ENCODE assay signal across 8 mouse cellular contexts in genomic region chr9:122199253-122199652, GRCm38 (mm10).
DNase-seq lines count a peak whose midpoint lies in the region; ATAC-seq and TF ChIP-seq lines count a peak whose summit lies in the region.

No protein-coding gene starts in this region.

- H3K36me3 ChIP-seq in intestine, postnatal 0 days (ENCODE audit: control insufficient read depth, insufficient read depth) = peaks cover 3% of the 10 kb centered on the region; the same call in 1 of the 2 replicates
- no peaks in the 10 kb centered on the region for H3K36me3 ChIP-seq in liver, embryonic 14.5 days (replicated peaks; ENCODE audit: control insufficient read depth, insufficient read depth, low read depth)
- no peaks in the 10 kb centered on the region for H3K36me3 ChIP-seq in testis, adult 2 months (ENCODE audit: control insufficient read depth, insufficient read depth, low read length)
- no peaks in the 10 kb centered on the region for H3K36me3 ChIP-seq in midbrain, embryonic 15.5 days (replicated peaks)

- 0 out of 2 replicates have a peak, but pooled peaks have one; percentile 18 for ATAC-seq in intestine, postnatal 0 days
- ATAC-seq in liver, embryonic 14.5 days (ENCODE audit: insufficient read depth) = no peak
- no peak for ATAC-seq in midbrain, embryonic 15.5 days (replicated peaks)

- H3K27ac ChIP-seq in bone marrow, adult 2 months (ENCODE audit: control insufficient read depth, insufficient read depth, low read depth, low read length, poor library complexity) = no peak overlapping the region
- peak overlapping the region; percentile 84 for H3K27ac ChIP-seq in gastrocnemius, adult 2 months
- H3K27ac ChIP-seq in intestine, postnatal 0 days (ENCODE audit: low read depth, low read length) = no peak overlapping the region
- H3K27ac ChIP-seq in liver, embryonic 14.5 days = no peak overlapping the region
- no peak overlapping the region for H3K27ac ChIP-seq in testis, adult 2 months (ENCODE audit: control insufficient read depth, insufficient read depth, low read depth, low read length)
- no peak overlapping the region for H3K27ac ChIP-seq in midbrain, embryonic 15.5 days

- TF ChIP-seq POLR2A in bone marrow, adult 2 months (IDR thresholded peaks at IDR 0.05; ENCODE audit: borderline replicate concordance, control insufficient read depth, low read depth, low read length) = no peak
- no peak for TF ChIP-seq POLR2A in testis, adult 2 months (IDR thresholded peaks at IDR 0.05; ENCODE audit: control insufficient read depth, low read depth, low read length)

- TF ChIP-seq CTCF in bone marrow, adult 2 months (IDR thresholded peaks at IDR 0.05; ENCODE audit: control insufficient read depth, insufficient read depth, low read length) = peak; percentile 38; the same call in 1 of the 2 replicates
- peak; percentile 76 for TF ChIP-seq CTCF in gastrocnemius, adult 2 months (IDR thresholded peaks at IDR 0.05)
- TF ChIP-seq CTCF in intestine, postnatal 0 days (IDR thresholded peaks at IDR 0.05; ENCODE audit: low read depth) = peak; percentile 82
- TF ChIP-seq CTCF in liver, embryonic 14.5 days (IDR thresholded peaks at IDR 0.05; ENCODE audit: low read depth) = peak; percentile 62
- TF ChIP-seq CTCF in testis, adult 2 months (IDR thresholded peaks at IDR 0.05; ENCODE audit: control insufficient read depth, insufficient read depth, insufficient replicate concordance, low read depth, low read length) = peak; percentile 40; the same call in 1 of the 2 replicates

- H3K9me3 ChIP-seq in intestine, postnatal 0 days (ENCODE audit: control insufficient read depth) = no peaks in the 10 kb centered on the region
- H3K9me3 ChIP-seq in liver, embryonic 14.5 days (ENCODE audit: control insufficient read depth, low read length) = no peaks in the 10 kb centered on the region
- H3K9me3 ChIP-seq in midbrain, embryonic 15.5 days = no peaks in the 10 kb centered on the region

- 82% methylated on average over 6 of the region's 6 CpGs for WGBS in bone marrow, adult 2 months
- WGBS in intestine, postnatal 0 days = 35% methylated on average over 6 of the region's 6 CpGs
- WGBS in liver, embryonic 14.5 days (ENCODE audit: insufficient replicate concordance) = 26% methylated on average over 6 of the region's 6 CpGs
- WGBS in midbrain, embryonic 15.5 days = 39% methylated on average over 6 of the region's 6 CpGs

- no peak overlapping the region for H3K9ac ChIP-seq in intestine, postnatal 0 days (ENCODE audit: low read depth, low read length)
- no peak overlapping the region for H3K9ac ChIP-seq in liver, embryonic 14.5 days (replicated peaks)
- no peak overlapping the region for H3K9ac ChIP-seq in midbrain, embryonic 15.5 days

- no peak overlapping the region for H3K4me2 ChIP-seq in intestine, postnatal 0 days (replicated peaks; ENCODE audit: low read depth)
- no peak overlapping the region for H3K4me2 ChIP-seq in liver, embryonic 14.5 days (ENCODE audit: low read depth)
- no peak overlapping the region for H3K4me2 ChIP-seq in midbrain, embryonic 15.5 days

- no peak overlapping the region for H3K4me3 ChIP-seq in bone marrow, adult 2 months (replicated peaks; ENCODE audit: control insufficient read depth, low read depth, low read length)
- peak overlapping the region; percentile 37 for H3K4me3 ChIP-seq in gastrocnemius, adult 2 months
- H3K4me3 ChIP-seq in intestine, postnatal 0 days (ENCODE audit: low read depth, low read length) = no peak overlapping the region
- H3K4me3 ChIP-seq in liver, embryonic 14.5 days (ENCODE audit: insufficient read depth in 1 of 2, low read depth in 2 of 2, low read length in 2 of 2) = no peak overlapping the region
- H3K4me3 ChIP-seq in testis, adult 2 months (ENCODE audit: control insufficient read depth, low read depth, low read length) = no peak overlapping the region
- no peak overlapping the region for H3K4me3 ChIP-seq in midbrain, embryonic 15.5 days

- DNase-seq in urinary bladder, adult 18-20 months (ENCODE audit: low spot score in 2 of 2) = peak; percentile 45 to 57
- no peak for DNase-seq in urinary bladder, postnatal 10 days (ENCODE audit: low spot score)
- DNase-seq in gastrocnemius, adult 2 months = peak; percentile 88
- no peak for DNase-seq in liver, embryonic 14.5 days (ENCODE audit: low read depth in 3 of 3, low spot score in 3 of 3)

- TF ChIP-seq EP300 in liver, embryonic 14.5 days (IDR thresholded peaks at IDR 0.05; ENCODE audit: low read depth) = no peak

- no peaks in the 10 kb centered on the region for H3K4me1 ChIP-seq in bone marrow, adult 2 months (ENCODE audit: control insufficient read depth, insufficient read depth, low read length)
- H3K4me1 ChIP-seq in intestine, postnatal 0 days (replicated peaks; ENCODE audit: control insufficient read depth, insufficient read depth, low read length) = 0 out of 2 replicates have a peak, but pooled peaks cover 4% of the 10 kb centered on the region
- no peaks in the 10 kb centered on the region for H3K4me1 ChIP-seq in liver, embryonic 14.5 days (replicated peaks; ENCODE audit: control insufficient read depth in 2 of 2, insufficient read depth in 2 of 2, low read length in 1 of 2)
- no peaks in the 10 kb centered on the region for H3K4me1 ChIP-seq in testis, adult 2 months (ENCODE audit: control insufficient read depth, insufficient read depth, low read length)
- no peaks in the 10 kb centered on the region for H3K4me1 ChIP-seq in midbrain, embryonic 15.5 days

- intact Hi-C loops in gastrocnemius, adult 2 months (cut with DNase I) = loop anchor here (1.0 kb wide), 1 partner anchor 181 kb away; no protein-coding TSS in a partner anchor

- H3K27me3 ChIP-seq in intestine, postnatal 0 days (replicated peaks; ENCODE audit: control insufficient read depth, insufficient read depth, low read length) = no peaks in the 10 kb centered on the region
- H3K27me3 ChIP-seq in liver, embryonic 14.5 days (ENCODE audit: control insufficient read depth, insufficient read depth, low read length) = no peaks in the 10 kb centered on the region
- no peaks in the 10 kb centered on the region for H3K27me3 ChIP-seq in testis, adult 2 months (ENCODE audit: control insufficient read depth, insufficient read depth, low read length)
- H3K27me3 ChIP-seq in midbrain, embryonic 15.5 days (replicated peaks) = no peaks in the 10 kb centered on the region

Comparison
In these comparisons a context has a peak if more than half of its experiments do, and no peak if none do; other contexts are left out.
1. DNase-seq: peak in urinary bladder, adult 18-20 months (2 of 2) and gastrocnemius, adult 2 months (single experiment); none in urinary bladder, postnatal 10 days (single experiment) and liver, embryonic 14.5 days (0 of 3).
2. Peak in every context shown above with its lines, with median percentiles within 50 percentile points of each other: CTCF ChIP-seq.